Mouse (Mus musculus) liver, embryonic 11.5 days (tissue): ENCODE measurements around the gene Onecut1. TPM values are rescaled to one million over a fixed set of nuclear protein-coding genes. Genes with fewer than 3 reads are reported as not detected.

Experiments
- ATAC-seq: fragments of 200-750 bp; cut with Nextera tagmentation; replicated peaks from 2 replicates; pipeline ENCODE4 v1.8.0; 2017; ENCODE audit warnings: moderate number of reproducible peaks, mild to moderate bottlenecking, moderate TSS enrichment, moderate library complexity; ENCODE audit not compliant: low FRiP score
- DNase-seq: peaks from one replicate; pipeline ENCODE4 v3.0.0-alpha.2; 2017; ENCODE audit warnings: low spot score
- H3K27ac ChIP-seq: fragments of 300-500 bp; sonication (generic); 2 replicates; pipeline ENCODE4 v1.5.1; 2014; ENCODE audit warnings: mild to moderate bottlenecking, low read depth, low read length, control low read depth
- H3K27me3 ChIP-seq: fragments of 300-500 bp; sonication (generic); replicated peaks from 2 replicates; pipeline ENCODE4 v1.6.1; 2014; ENCODE audit warnings: low read length, mixed read lengths; ENCODE audit not compliant: control insufficient read depth, insufficient read depth
- H3K36me3 ChIP-seq: fragments of 300-500 bp; sonication (generic); 2 replicates; pipeline ENCODE4 v1.6.1; 2014; ENCODE audit warnings: mild to moderate bottlenecking, low read length, moderate library complexity, mixed read lengths; ENCODE audit not compliant: control insufficient read depth, insufficient read depth
- H3K4me1 ChIP-seq: fragments of 300-500 bp; sonication (generic); replicated peaks from 2 replicates; pipeline ENCODE4 v1.6.1; 2014; ENCODE audit warnings: low read length, mixed read lengths; ENCODE audit not compliant: control insufficient read depth, insufficient read depth
- H3K4me2 ChIP-seq: fragments of 300-500 bp; sonication (generic); 2 replicates; pipeline ENCODE4 v1.6.1; 2014; ENCODE audit warnings: mild to moderate bottlenecking, control low read depth, moderate library complexity
- H3K4me3 ChIP-seq: fragments of 300-500 bp; sonication (generic); 2 replicates; pipeline ENCODE4 v1.5.1; 2014; ENCODE audit warnings: low read depth, low read length, control low read depth
- H3K9ac ChIP-seq: fragments of 300-500 bp; sonication (generic); 2 replicates; pipeline ENCODE4 v1.6.1; 2014; ENCODE audit warnings: low read depth, low read length, control low read depth
- H3K9me3 ChIP-seq: fragments of 300-500 bp; sonication (generic); 2 replicates; pipeline ENCODE4 v1.6.1; 2016; ENCODE audit warnings: low read length, inconsistent platforms, mixed read lengths; ENCODE audit not compliant: control insufficient read depth
- WGBS: fragments of 180-500 bp; shearing (Covaris S2); extraction: QIAGEN DNeasy Blood & Tissue Kit; methylation state at CpG from one replicate; pipeline ENCODE4 v1.1.7; 2014; 5-methylcytosine and 5-hydroxymethylcytosine counted together
- polyA plus RNA-seq: library from polyadenylated mRNA; unstranded; fragments of >200 nt; fragmentation: Nextera tagmentation; extraction: Ambion mirVana; gene quantifications from 2 replicates; pipeline ENCODE4 v1.2.1, GENCODE M21; 2014

Onecut1 gene
- polyA plus RNA-seq, 1 experiment from 2014 or later: 3.4 TPM

DNA sequence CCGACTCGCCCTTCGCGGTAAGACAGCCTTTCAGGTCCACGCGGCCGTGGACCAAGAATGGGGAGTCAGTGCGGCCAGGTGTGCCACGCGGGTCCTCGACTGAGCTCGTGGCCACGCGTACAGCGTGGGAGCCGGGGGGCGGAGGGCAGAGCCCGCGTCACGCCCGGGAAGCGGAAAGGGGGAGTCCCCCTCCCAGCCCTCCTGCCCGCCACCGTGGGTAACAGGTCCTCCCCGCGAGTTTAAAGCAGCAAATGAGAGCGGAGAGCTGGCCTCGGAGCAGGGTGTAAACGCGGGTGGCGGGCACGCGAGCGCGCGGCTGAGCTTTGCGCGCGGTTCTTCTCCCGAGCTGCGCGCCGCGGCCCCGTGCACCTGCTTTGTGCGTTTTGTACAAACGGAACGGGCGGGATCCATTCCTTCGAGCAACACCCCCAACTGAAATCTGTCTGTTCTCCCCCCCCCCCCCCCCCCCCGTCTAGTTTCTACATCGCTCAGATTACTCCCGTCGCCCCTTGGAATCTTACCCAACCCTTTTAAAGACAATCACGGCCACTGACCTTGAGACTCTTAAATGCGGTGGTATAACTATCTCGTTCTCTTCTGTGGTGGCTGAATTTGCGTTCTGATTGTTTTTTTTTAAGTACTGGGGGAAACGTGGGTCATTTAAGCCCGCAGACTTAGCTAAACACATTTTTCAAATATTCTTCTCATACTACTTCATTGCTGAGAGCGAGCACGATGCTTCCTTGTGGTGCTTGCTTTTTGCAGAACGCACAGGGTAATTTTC is 12.3 kb upstream of the Onecut1 start:
- Histone ChIP-seq H3K9me3 (no peaks in the 10 kb centered on the region), H3K4me3 (peak overlapping the region; percentile 51), H3K36me3 (no peaks in the 10 kb centered on the region), H3K27ac (peak overlapping the region; percentile 43; the same call in 1 of the 2 replicates), H3K27me3 (peaks cover 84% of the 10 kb centered on the region), H3K4me2 (peak overlapping the region; percentile 59), H3K9ac (0 out of 2 replicates have a peak overlapping the region, but pooled peaks have one; percentile 40), H3K4me1 (0 out of 2 replicates have a peak, but pooled peaks cover 2% of the 10 kb centered on the region)
- DNase-seq (no peak), ATAC-seq (peak; percentile 25; the same call in 1 of the 2 replicates)
- 2% methylated on average over 62 of the region's 63 CpGs for WGBS

DNA sequence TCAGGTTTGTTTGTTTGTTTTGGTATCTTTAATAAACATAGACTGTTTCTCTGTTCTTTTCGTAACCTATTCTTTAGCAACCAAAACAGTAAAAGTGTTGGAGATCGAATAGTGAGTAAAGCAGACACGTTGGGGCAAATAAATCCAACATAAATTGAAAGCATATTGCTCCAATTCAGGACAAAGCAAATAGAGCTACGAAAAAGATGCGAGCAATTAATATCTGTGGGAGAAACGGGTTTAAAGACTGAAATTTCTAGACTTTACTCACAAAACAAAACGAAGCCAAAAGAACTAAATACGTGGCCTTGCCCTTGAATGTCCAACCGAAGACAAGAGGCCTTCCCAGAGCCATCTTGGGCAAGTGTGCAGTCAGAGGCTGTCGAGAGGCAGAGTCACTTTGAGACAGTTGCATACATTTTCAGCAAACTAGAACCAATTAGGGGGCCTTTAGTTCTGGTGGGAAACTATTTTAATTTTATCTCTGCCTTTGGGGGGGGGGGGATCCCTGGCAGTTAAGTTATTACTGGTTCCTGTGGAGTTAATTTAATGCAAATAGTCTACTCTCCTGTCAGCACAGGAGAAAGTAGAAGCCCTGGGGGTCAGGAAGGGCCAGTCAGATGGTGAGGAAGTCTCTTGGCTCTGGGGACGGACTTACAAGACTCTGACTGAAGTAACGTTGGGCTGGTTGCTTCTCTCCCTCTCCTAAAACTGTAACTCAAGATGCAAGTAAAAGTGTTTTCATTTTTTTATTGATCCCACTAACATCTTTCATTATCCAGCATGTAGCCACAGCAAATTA is 11.5 kb upstream of the Onecut1 start:
- ATAC-seq (no peak), DNase-seq (no peak)
- 10% methylated on average over 12 of the region's 12 CpGs for WGBS
- 0 out of 2 replicates have a peak, but pooled peaks cover 2% of the 10 kb centered on the region for H3K4me1 ChIP-seq
- peaks cover 92% of the 10 kb centered on the region for H3K27me3 ChIP-seq
- H3K9me3 ChIP-seq: no peaks in the 10 kb centered on the region
- no peak overlapping the region for H3K27ac ChIP-seq
- H3K4me3 ChIP-seq: peak overlapping the region; percentile 51; the same call in 1 of the 2 replicates
- H3K9ac ChIP-seq: no peak overlapping the region
- peak overlapping the region; percentile 59 for H3K4me2 ChIP-seq
- H3K36me3 ChIP-seq: no peaks in the 10 kb centered on the region

DNA sequence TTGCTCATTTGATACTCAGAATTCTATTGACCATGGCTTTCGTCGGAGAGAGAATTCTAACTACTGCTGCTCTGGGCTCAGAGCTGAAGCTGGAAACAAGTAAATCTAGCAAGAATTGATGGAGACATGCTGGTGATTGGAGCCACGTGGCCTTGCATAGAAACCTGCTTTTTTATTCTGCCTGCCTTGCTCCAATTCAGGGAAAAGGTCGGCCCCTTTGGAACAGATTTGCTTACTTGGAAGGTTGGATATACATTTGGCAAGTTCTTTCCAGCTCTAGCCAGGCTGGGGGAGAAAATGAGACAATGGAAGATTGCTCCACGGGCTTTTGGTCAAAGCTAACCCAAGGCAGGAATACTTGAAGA is 11.0 kb upstream of the Onecut1 start:
- no peak overlapping the region for H3K4me2 ChIP-seq
- H3K4me3 ChIP-seq: no peak overlapping the region
- H3K4me1 ChIP-seq: 0 out of 2 replicates have a peak, but pooled peaks cover 2% of the 10 kb centered on the region
- H3K9me3 ChIP-seq: no peaks in the 10 kb centered on the region
- no peak overlapping the region for H3K9ac ChIP-seq
- peaks cover 96% of the 10 kb centered on the region for H3K27me3 ChIP-seq
- no peak for ATAC-seq
- no peak overlapping the region for H3K27ac ChIP-seq
- 10% methylated on average over 5 of the region's 5 CpGs for WGBS
- DNase-seq: no peak
- H3K36me3 ChIP-seq: no peaks in the 10 kb centered on the region

DNA sequence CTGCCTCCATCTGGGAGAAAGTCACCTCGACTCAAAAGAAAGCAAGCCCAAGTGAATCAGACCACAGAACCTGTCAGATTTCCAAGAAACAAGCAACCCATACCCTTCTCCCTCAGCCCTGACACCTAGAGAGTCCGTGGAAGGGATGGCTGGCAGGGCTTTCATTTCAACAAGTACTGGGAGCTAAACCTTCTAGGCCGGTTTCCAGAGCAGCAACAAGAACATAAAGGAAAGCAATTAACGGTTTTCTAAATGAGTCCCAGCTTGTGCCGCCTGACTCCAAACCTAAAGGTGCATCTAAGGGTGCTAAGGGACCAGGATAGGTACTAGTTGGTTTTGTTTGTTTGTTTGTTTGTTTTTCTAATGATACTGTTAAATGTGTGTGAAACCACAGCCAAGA is 10.1 kb upstream of the Onecut1 start:
- no peak overlapping the region for H3K9ac ChIP-seq
- H3K27ac ChIP-seq: no peak overlapping the region
- no peak overlapping the region for H3K4me3 ChIP-seq
- 8% methylated on average over 5 of the region's 5 CpGs for WGBS
- no peaks in the 10 kb centered on the region for H3K36me3 ChIP-seq
- H3K27me3 ChIP-seq: peaks cover 96% of the 10 kb centered on the region
- DNase-seq: no peak
- H3K4me1 ChIP-seq: 0 out of 2 replicates have a peak, but pooled peaks cover 2% of the 10 kb centered on the region
- ATAC-seq: no peak
- no peak overlapping the region for H3K4me2 ChIP-seq
- no peaks in the 10 kb centered on the region for H3K9me3 ChIP-seq

DNA sequence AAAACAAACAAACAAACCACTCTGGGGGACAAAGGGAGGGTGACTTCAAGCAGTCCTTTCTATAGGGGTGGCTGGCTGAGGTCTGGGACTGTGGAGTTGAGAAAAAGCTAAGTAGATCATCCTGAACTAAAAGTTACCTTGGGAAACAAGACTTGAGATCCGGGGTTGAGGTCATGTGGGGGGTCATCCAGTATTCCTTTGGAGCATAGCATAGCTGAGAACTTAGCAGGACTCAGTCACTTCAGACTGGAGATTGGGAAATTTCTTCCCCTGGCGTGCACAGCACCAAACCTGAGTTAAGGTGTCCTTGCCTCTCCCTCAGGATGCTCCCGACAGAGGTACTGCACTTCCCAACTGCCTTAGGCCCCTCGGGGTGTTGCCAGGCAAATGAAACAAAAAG is 9.4 kb upstream of the Onecut1 start:
- Histone ChIP-seq H3K27ac (no peak overlapping the region), H3K4me3 (no peak overlapping the region), H3K27me3 (peaks cover 96% of the 10 kb centered on the region), H3K9ac (no peak overlapping the region), H3K4me2 (no peak overlapping the region), H3K9me3 (no peaks in the 10 kb centered on the region), H3K4me1 (no peaks in the 10 kb centered on the region), H3K36me3 (no peaks in the 10 kb centered on the region)
- DNase-seq (no peak), ATAC-seq (no peak)
- 6% methylated on average over 4 of the region's 4 CpGs for WGBS

DNA sequence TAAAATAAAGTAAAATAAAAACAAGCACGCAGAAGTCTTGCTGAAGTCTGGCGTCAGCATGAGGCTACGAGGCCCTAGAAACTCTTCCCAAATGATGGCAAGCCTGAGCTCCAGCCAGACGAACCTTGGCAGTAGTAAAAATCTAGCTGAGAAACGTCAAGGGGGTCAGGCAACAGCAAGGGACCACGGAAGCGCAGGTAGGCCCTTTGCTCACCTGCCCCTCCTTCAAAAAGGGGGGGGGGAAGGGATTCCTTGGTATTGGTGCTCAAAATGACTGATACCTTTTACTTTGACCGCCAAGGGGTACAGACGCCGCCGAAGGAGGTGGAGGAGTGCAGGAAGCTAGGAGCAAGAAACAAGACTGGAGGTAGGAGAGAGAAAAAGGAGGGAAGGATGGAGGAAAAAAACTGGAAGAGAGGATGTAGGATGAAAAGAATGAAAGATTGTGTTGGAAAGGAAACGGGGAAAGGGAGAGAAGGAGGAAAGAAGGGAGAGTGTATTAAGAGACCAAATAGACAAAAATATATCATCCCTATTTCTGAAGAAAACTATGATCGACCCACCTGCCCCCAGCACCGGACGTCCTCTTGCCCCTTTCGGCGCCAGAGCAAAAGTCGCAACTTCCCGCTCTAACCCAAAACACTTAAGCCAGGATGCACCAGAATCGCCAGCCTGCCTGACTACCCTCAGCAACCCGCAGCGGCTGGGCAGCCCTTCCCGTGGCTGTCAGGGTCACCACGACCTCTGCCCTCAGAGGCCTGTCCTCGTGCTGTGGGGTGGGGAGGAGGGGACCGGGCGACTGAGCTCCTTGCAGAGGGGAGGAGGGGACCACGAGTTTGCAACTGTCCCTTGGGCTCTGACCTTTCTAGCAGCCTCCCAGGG is 8.3 kb upstream of the Onecut1 start:
- ATAC-seq: no peak; the same call in 1 of the 2 replicates
- H3K4me2 ChIP-seq: peak overlapping the region; percentile 27

DNA sequence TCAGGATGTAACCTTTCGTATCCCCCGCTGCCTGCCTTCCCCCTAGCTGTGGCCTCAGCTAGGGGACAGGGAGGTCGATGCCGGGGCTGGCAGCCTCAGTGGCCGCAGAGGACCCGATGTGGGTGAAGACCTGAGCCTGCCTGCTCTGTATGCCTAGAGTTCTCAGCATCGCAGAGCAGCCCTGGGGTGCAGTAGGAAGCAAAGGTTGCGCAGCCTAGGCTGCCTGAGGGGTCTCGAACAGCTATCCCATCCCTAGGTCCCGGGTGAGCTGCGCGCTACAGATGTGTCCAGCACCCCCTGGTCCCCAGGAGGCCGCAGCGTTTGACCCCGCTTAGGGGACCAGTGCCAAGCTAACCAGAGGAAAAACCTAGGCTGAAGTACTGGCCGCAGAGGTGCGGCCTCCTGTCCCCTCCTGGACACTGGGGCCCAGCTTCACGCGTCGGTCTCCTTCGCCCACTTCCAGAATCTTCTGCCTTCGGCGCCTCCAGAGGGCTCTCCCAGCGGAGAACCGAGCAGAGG is 7.6 kb upstream of the Onecut1 start:
- 3% methylated on average over 25 of the region's 25 CpGs for WGBS
- Histone ChIP-seq H3K9ac (peak overlapping the region; percentile 12; the same call in 1 of the 2 replicates), H3K4me1 (no peaks in the 10 kb centered on the region), H3K27ac (no peak overlapping the region), H3K9me3 (no peaks in the 10 kb centered on the region), H3K36me3 (no peaks in the 10 kb centered on the region), H3K4me3 (no peak overlapping the region), H3K4me2 (peak overlapping the region; percentile 21), H3K27me3 (peaks cover 100% of the 10 kb centered on the region)
- DNase-seq (peak; percentile 39), ATAC-seq (peak; percentile 23; the same call in 1 of the 2 replicates)

More for the DNA sequence above, 8.3 kb upstream of the Onecut1 start:
- Histone ChIP-seq H3K9ac (no peak overlapping the region), H3K9me3 (no peaks in the 10 kb centered on the region), H3K4me3 (no peak overlapping the region), H3K27ac (no peak overlapping the region), H3K27me3 (peaks cover 100% of the 10 kb centered on the region), H3K4me1 (no peaks in the 10 kb centered on the region), H3K36me3 (no peaks in the 10 kb centered on the region)
- whole genome bisulfite sequencing: 5% methylated on average over 28 of the region's 28 CpGs
- peak; percentile 40 for DNase-seq

DNA sequence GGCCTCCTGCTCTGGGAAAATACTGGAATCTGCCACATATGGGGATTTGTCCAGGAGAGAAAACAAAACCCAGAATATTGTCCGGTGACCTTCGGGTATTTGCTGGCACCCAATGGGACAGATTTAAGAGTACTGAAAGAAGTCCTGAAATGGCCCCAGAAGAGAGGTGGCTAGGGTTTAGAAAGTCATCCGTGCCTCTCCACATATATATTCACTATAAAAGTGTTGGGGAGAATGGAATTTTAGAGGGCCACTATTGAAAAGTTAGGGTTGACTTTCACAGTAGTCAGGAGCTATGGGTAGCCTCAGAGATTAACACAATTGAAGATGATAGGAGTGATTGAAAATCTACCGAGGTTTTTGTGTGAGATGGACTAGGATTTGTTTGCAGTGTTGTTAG is 6.3 kb upstream of the Onecut1 start:
- H3K27ac ChIP-seq: no peak overlapping the region
- 10% methylated on average over 4 of the region's 4 CpGs for WGBS
- H3K36me3 ChIP-seq: no peaks in the 10 kb centered on the region
- no peaks in the 10 kb centered on the region for H3K4me1 ChIP-seq
- ATAC-seq (no peak), DNase-seq (no peak)
- peaks cover 100% of the 10 kb centered on the region for H3K27me3 ChIP-seq
- no peak overlapping the region for H3K9ac ChIP-seq
- no peaks in the 10 kb centered on the region for H3K9me3 ChIP-seq
- H3K4me2 ChIP-seq: no peak overlapping the region
- no peak overlapping the region for H3K4me3 ChIP-seq
